Mouse (Mus musculus) limb, embryonic 12.5 days (tissue): ENCODE data around the gene Tbc1d14. TPM values are rescaled to one million over a fixed set of nuclear protein-coding genes. Genes with fewer than 3 reads are reported as not detected.
A peak's percentile ranks its signal among the peaks of the same experiment; 100 is the strongest.

Experiments used
- ATAC-seq: fragments of 200-750 bp; cut with Nextera tagmentation; 2 replicates; pipeline ENCODE4 v1.8.0; 2017; ENCODE audit warnings: low read depth, moderate TSS enrichment; ENCODE audit not compliant: insufficient number of reproducible peaks, insufficient read depth, low FRiP score, low TSS enrichment
- H3K27ac ChIP-seq: fragments of 300-500 bp; sonication (generic); 2 replicates; pipeline ENCODE4 v1.5.1; 2016; ENCODE audit warnings: mild to moderate bottlenecking, moderate library complexity
- H3K27me3 ChIP-seq: fragments of 300-500 bp; sonication (generic); 2 replicates; pipeline ENCODE4 v1.6.1; 2016; ENCODE audit warnings: mild to moderate bottlenecking, moderate library complexity
- H3K36me3 ChIP-seq: fragments of 300-500 bp; sonication (generic); 2 replicates; pipeline ENCODE4 v1.6.1; 2016; ENCODE audit warnings: mild to moderate bottlenecking, moderate library complexity
- H3K4me1 ChIP-seq: fragments of 300-500 bp; sonication (generic); replicated peaks from 2 replicates; pipeline ENCODE4 v1.6.1; 2016
- H3K4me2 ChIP-seq: fragments of 300-500 bp; sonication (generic); 2 replicates; pipeline ENCODE4 v1.6.1; 2016; ENCODE audit warnings: mild to moderate bottlenecking, moderate library complexity
- H3K4me3 ChIP-seq: fragments of 300-500 bp; sonication (generic); replicated peaks from 2 replicates; pipeline ENCODE4 v1.5.1; 2016; ENCODE audit warnings: mild to moderate bottlenecking
- H3K9ac ChIP-seq: fragments of 300-500 bp; sonication (generic); replicated peaks from 2 replicates; pipeline ENCODE4 v1.6.1; 2016; ENCODE audit warnings: mild to moderate bottlenecking, moderate library complexity
- H3K9me3 ChIP-seq: fragments of 300-500 bp; sonication (generic); 2 replicates; pipeline ENCODE4 v1.6.1; 2016; ENCODE audit warnings: mild to moderate bottlenecking, moderate library complexity
- WGBS: fragments of 180-500 bp; shearing (Covaris S2); methylation state at CpG from one replicate; pipeline ENCODE4 v1.1.7; 2016; 5-methylcytosine and 5-hydroxymethylcytosine counted together
- polyA plus RNA-seq: library from polyadenylated mRNA; unstranded; fragments of >200 nt; fragmentation: Nextera tagmentation; extraction: Ambion mirVana; gene quantifications from 2 replicates; pipeline ENCODE4 v1.2.1, GENCODE M21; 2016

The Tbc1d14 gene
- polyA plus RNA-seq, 1 experiment from 2014 or later, result 42.3 TPM

DNA sequence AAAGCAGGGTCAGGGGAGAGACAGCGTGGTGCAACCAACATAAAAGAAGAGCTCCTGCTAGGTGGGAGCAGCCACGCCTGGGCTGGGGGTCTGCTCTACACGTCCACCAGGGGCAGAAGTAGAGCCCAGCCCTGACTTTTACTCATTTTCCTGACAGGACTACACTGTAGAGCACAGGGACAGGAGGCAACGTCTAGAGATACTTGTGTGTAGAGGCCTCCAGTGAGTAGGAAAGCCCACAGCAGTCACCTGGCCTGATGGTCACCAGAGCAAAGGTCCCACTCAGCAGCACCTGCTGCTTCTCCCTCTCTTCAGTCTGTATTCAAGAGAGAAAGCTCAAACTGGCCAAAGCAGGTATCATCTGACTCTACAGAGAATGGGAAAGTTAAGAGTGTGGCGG lies 87.4 kb downstream of the Tbc1d14 start:
- peaks cover 94% of the 10 kb centered on the region for H3K36me3 ChIP-seq
- no peaks in the 10 kb centered on the region for H3K9me3 ChIP-seq
- H3K4me1 ChIP-seq, result no peaks in the 10 kb centered on the region
- no peak for ATAC-seq
- H3K4me2 ChIP-seq, result no peak overlapping the region
- H3K4me3 ChIP-seq, result no peak overlapping the region
- no peak overlapping the region for H3K9ac ChIP-seq
- H3K27ac ChIP-seq, result no peak overlapping the region
- H3K27me3 ChIP-seq, result no peaks in the 10 kb centered on the region
- 79% methylated on average over 5 of the region's 5 CpGs for WGBS

DNA sequence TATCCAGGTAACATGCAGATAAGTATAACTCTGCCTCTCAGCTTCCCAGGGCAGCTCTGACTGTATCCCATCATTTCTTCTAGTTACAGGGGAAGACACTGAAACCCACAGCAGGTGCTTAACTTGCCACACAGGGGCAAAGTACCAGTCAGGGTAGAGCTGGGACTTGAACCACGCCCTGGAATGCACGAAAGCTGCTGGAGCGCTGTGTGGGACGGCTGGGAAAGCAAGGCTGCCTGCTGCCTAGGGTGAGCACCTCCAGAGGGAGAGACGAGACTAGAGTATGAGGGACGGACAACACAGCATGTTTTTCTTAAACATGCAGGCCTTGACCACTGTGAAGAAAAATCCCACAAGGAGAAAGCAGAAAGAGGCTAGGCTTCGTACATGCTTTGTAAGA lies 87.8 kb downstream of the Tbc1d14 start:
- Histone ChIP-seq H3K27me3 (no peaks in the 10 kb centered on the region), H3K36me3 (peaks cover 94% of the 10 kb centered on the region), H3K9ac (no peak overlapping the region), H3K4me2 (no peak overlapping the region), H3K4me3 (no peak overlapping the region), H3K9me3 (no peaks in the 10 kb centered on the region), H3K4me1 (no peaks in the 10 kb centered on the region), H3K27ac (no peak overlapping the region)
- no peak for ATAC-seq
- WGBS, result 92% methylated on average over 7 of the region's 7 CpGs

- Histone ChIP-seq H3K27me3 (no peaks in the 10 kb centered on the region), H3K4me2 (no peak overlapping the region), H3K27ac (no peak overlapping the region), H3K9ac (no peak overlapping the region), H3K4me1 (no peaks in the 10 kb centered on the region), H3K9me3 (no peaks in the 10 kb centered on the region), H3K36me3 (peaks cover 74% of the 10 kb centered on the region), H3K4me3 (no peak overlapping the region)
- 93% methylated on average over 9 of the region's 9 CpGs for WGBS
- no peak for ATAC-seq
These were observed 98.4 kb downstream of the Tbc1d14 start for GRCm38 (mm10) chr5:36494709-36495108.

DNA sequence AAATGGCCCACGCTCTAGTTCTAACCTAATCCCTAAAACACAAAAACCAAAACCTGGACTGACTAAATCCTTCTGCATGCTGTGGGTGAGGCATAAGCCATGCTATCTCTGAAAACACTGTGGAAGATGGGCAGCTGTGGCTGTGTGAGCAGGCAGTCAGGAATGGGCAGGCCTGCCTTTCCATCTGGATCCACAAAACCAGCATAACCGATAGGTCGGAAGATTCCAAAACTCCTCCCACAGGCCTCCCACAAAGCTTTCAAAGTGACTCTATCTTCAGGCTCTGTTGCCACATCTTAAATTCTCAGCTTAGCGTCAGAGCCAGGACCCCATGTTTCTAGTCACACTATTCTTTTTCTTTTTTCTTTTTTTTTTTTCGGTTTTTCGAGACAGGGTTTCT lies 99.2 kb downstream of the Tbc1d14 start:
- Histone ChIP-seq H3K27ac (no peak overlapping the region), H3K4me2 (no peak overlapping the region), H3K4me3 (no peak overlapping the region), H3K36me3 (peaks cover 69% of the 10 kb centered on the region), H3K4me1 (no peaks in the 10 kb centered on the region), H3K9me3 (no peaks in the 10 kb centered on the region), H3K27me3 (no peaks in the 10 kb centered on the region), H3K9ac (no peak overlapping the region)
- 89% methylated on average over 6 of the region's 6 CpGs for WGBS
- no peak for ATAC-seq

GRCm38 (mm10) chr5:36489225-36489624 lies 103.9 kb downstream of the Tbc1d14 start:
- Histone ChIP-seq H3K27ac (no peak overlapping the region), H3K36me3 (peaks cover 35% of the 10 kb centered on the region), H3K4me1 (peaks cover 9% of the 10 kb centered on the region), H3K27me3 (peaks cover 23% of the 10 kb centered on the region), H3K9me3 (no peaks in the 10 kb centered on the region), H3K4me2 (no peak overlapping the region), H3K4me3 (no peak overlapping the region), H3K9ac (no peak overlapping the region)
- WGBS, result 49% methylated on average over 2 of the region's 2 CpGs
- ATAC-seq, result no peak

- Histone ChIP-seq H3K9ac (no peak overlapping the region; the same call in 1 of the 2 replicates), H3K4me1 (peaks cover 31% of the 10 kb centered on the region), H3K36me3 (peaks cover 2% of the 10 kb centered on the region; the same call in 1 of the 2 replicates), H3K4me2 (peak overlapping the region; percentile 89), H3K4me3 (peak overlapping the region; percentile 89), H3K27me3 (peaks cover 23% of the 10 kb centered on the region), H3K9me3 (no peaks in the 10 kb centered on the region), H3K27ac (no peak overlapping the region)
- no peak for ATAC-seq
- WGBS, result 31% methylated on average over 19 of the region's 19 CpGs
These were observed 107.8 kb downstream of the Tbc1d14 start for GRCm38 (mm10) chr5:36485306-36485705.

DNA sequence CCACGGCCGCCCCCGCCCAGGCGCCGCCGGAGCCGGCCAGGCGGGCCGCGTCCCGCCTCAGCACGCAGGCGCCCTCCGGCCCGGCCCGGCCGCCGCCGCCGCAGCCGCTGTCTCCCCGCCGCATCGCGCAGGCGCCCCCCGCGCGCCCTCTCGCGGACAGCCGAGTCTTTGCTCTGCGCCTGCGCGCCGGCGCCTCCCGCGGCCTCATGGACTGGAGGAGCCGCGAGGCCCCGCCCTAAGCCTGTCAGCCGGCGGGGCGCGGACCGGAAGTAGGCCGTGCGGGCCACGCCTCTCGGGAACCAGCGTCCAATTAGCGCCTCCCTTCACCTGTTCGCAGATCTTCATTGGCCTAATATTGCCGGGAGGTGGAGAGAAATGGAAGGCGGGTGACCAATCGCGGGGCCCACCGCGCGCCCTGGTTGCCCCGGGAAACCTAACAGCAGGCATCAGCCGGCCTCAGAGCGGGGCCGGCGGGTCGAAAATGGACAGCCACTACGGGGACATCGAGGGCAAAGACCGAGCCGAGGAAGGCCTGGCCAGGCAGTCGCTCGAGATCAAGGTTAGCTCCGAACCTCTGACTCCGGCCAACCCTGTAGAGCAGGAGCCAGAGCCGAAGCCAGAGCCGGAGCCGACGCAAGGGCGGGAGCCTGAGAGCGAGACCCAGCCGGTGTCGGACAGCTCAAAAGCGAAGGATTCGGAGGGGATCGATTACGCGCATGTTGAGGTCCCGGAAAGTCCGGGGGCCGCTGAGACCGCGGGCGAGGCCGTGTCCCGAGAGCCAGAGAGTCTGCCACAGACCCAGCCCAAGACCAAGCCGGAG lies 108.7 kb downstream of the Tbc1d14 start, which contains the start of the genes Tada2b and Ccdc96:
Gene Tada2b, minus strand, starts transcription at position 115 of the 820 bp plus-strand sequence.
Gene Ccdc96, plus strand, starts transcription at position 418 of the 820 bp plus-strand sequence.
- H3K27me3 ChIP-seq, result peaks cover 23% of the 10 kb centered on the region
- ATAC-seq, result peak; percentile 98
- peak within 1 kb of the TSS; percentile 86 for H3K9ac ChIP-seq
- WGBS, result under 1% methylated on average over 95 of the region's 97 CpGs
- H3K4me1 ChIP-seq, result peaks cover 31% of the 10 kb centered on the region
- peak within 1 kb of the TSS; percentile 93 for H3K4me2 ChIP-seq
- H3K27ac ChIP-seq, result peak within 1 kb of the TSS; percentile 67
- no peaks in the 10 kb centered on the region; the same call in 1 of the 2 replicates for H3K36me3 ChIP-seq
- peak within 1 kb of the TSS; percentile 89 for H3K4me3 ChIP-seq
- H3K9me3 ChIP-seq, result no peaks in the 10 kb centered on the region

- peak overlapping the region; percentile 89 for H3K4me3 ChIP-seq
- no peaks in the 10 kb centered on the region; the same call in 1 of the 2 replicates for H3K36me3 ChIP-seq
- peaks cover 31% of the 10 kb centered on the region for H3K4me1 ChIP-seq
- peak overlapping the region; percentile 67 for H3K27ac ChIP-seq
- H3K9me3 ChIP-seq, result no peaks in the 10 kb centered on the region
- peak overlapping the region; percentile 93 for H3K4me2 ChIP-seq
- WGBS, result 2% methylated on average over 58 of the region's 58 CpGs
- peak; percentile 52 for ATAC-seq
- peak overlapping the region; percentile 86 for H3K9ac ChIP-seq
- peaks cover 23% of the 10 kb centered on the region for H3K27me3 ChIP-seq
These were observed 109.6 kb downstream of the Tbc1d14 start for GRCm38 (mm10) chr5:36483203-36484101.

GRCm38 (mm10) chr5:36481114-36481513 lies 112.0 kb downstream of the Tbc1d14 start:
- WGBS, result 75% methylated on average over 1 of the region's 1 CpGs
- H3K9ac ChIP-seq, result no peak overlapping the region

DNA sequence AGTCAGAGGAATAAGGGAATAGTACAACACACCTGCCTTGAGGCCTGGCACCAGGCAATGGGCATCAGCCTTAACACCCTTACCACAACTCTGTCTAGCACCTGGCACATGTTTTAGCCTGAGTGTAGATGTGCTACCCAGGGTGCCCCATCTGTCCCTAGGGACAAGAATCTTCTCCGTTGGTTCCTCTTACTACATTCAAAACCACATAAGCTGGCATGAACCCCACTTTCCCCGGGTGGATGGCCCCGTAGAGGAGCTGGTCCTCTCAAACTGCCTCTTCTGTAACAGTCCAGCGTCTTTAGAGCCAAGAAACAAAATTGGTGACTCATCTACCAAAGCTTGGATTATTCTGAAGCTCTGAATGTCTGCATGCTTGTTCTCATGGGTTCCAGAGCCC lies 112.7 kb downstream of the Tbc1d14 start:
- 91% methylated on average over 4 of the region's 4 CpGs for WGBS

More at GRCm38 (mm10) chr5:36481114-36481513, 112.0 kb downstream of the Tbc1d14 start:
- H3K4me1 ChIP-seq, result peaks cover 31% of the 10 kb centered on the region
- peaks cover 10% of the 10 kb centered on the region for H3K36me3 ChIP-seq
- no peak overlapping the region for H3K4me3 ChIP-seq
- no peak overlapping the region for H3K4me2 ChIP-seq
- peaks cover 16% of the 10 kb centered on the region for H3K27me3 ChIP-seq
- no peak for ATAC-seq
- H3K9me3 ChIP-seq, result no peaks in the 10 kb centered on the region
- no peak overlapping the region for H3K27ac ChIP-seq

DNA sequence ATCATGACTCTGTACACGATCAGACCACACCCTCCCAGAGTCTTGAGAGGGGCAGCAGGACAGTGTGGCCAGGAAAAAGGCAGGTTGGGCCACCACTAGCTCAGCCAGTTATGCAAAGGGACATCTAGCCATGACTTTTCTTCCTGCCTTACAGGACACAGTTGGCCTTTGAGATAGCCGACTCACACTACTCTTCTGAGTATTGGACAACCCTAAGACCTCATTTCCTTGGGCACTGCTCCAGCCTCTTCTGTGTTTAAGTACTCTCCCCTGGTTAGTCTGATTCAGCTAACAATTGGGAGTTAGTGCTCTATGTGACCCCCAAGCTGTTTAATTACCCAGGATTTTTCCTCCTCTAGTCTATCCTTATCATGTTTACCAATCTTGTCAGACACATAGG lies 113.3 kb downstream of the Tbc1d14 start:
- Histone ChIP-seq H3K9me3 (no peaks in the 10 kb centered on the region), H3K4me2 (no peak overlapping the region), H3K4me1 (peaks cover 24% of the 10 kb centered on the region), H3K36me3 (peaks cover 21% of the 10 kb centered on the region), H3K9ac (no peak overlapping the region), H3K27ac (no peak overlapping the region), H3K27me3 (peaks cover 3% of the 10 kb centered on the region), H3K4me3 (no peak overlapping the region)
- WGBS, result 80% methylated on average over 2 of the region's 2 CpGs
- ATAC-seq, result no peak

More for the DNA sequence above, 112.7 kb downstream of the Tbc1d14 start:
- ATAC-seq, result no peak
- peaks cover 31% of the 10 kb centered on the region for H3K4me1 ChIP-seq
- no peak overlapping the region for H3K4me2 ChIP-seq
- H3K27me3 ChIP-seq, result peaks cover 9% of the 10 kb centered on the region
- H3K36me3 ChIP-seq, result peaks cover 17% of the 10 kb centered on the region
- H3K9me3 ChIP-seq, result no peaks in the 10 kb centered on the region
- no peak overlapping the region for H3K9ac ChIP-seq
- H3K27ac ChIP-seq, result no peak overlapping the region
- H3K4me3 ChIP-seq, result no peak overlapping the region
